In the genomic region with DNA sequence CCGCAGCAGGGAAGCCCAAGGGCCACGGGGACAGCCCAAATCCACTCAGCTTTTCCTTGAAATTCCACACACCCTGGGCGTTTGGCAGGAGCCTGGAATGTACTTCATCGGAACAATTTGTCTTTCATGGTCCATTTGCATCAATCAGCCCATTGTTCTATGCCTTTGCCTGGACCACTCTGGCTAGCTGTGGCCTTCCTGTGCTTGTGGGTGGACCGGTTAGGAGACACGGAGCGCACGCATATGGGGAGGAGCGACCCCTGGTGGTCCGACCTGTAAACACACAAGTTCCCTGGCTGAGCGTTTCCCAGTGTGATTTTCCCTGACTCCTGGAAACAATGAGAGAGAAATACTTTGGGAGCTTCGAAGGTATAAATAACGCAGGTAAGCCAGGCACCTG, we compare ENCODE assay signal across 8 mouse cellular contexts. TPM values are rescaled to one million over a fixed set of nuclear protein-coding genes. Genes with fewer than 3 reads are reported as not detected.
DNase-seq lines count a peak whose midpoint lies in the region; ATAC-seq and TF ChIP-seq lines count a peak whose summit lies in the region.

No protein-coding gene starts in this region.

- 0 out of 2 replicates have a peak, but pooled peaks cover 3% of the 10 kb centered on the region for H3K27me3 ChIP-seq in heart, embryonic 15.5 days
- H3K27me3 ChIP-seq in kidney, postnatal 0 days (ENCODE audit: insufficient read depth, low read length), result no peaks in the 10 kb centered on the region
- H3K27me3 ChIP-seq in liver, embryonic 12.5 days (replicated peaks), result peaks cover 23% of the 10 kb centered on the region
- H3K27me3 ChIP-seq in neural tube, embryonic 15.5 days (replicated peaks), result peaks cover 2% of the 10 kb centered on the region; the same call in 1 of the 2 replicates

- TF ChIP-seq POLR2A in bone marrow, adult 2 months (IDR thresholded peaks at IDR 0.05; ENCODE audit: borderline replicate concordance, control insufficient read depth, low read depth, low read length), result no peak
- no peak for TF ChIP-seq POLR2A in embryonic fibroblast, embryonic 13.5 days (IDR thresholded peaks at IDR 0.05; ENCODE audit: low read depth, low read length)

- WGBS in bone marrow, adult 2 months, result 18% methylated on average over 13 of the region's 13 CpGs
- WGBS in heart, embryonic 15.5 days, result 12% methylated on average over 13 of the region's 13 CpGs
- WGBS in kidney, postnatal 0 days, result 11% methylated on average over 13 of the region's 13 CpGs
- WGBS in liver, embryonic 12.5 days (ENCODE audit: insufficient replicate concordance), result 17% methylated on average over 13 of the region's 13 CpGs
- WGBS in neural tube, embryonic 15.5 days, result 8% methylated on average over 13 of the region's 13 CpGs

- no peaks in the 10 kb centered on the region for H3K9me3 ChIP-seq in heart, embryonic 15.5 days (replicated peaks)
- no peaks in the 10 kb centered on the region for H3K9me3 ChIP-seq in kidney, postnatal 0 days (replicated peaks; ENCODE audit: low read length)
- no peaks in the 10 kb centered on the region for H3K9me3 ChIP-seq in liver, embryonic 12.5 days (replicated peaks)
- no peaks in the 10 kb centered on the region for H3K9me3 ChIP-seq in neural tube, embryonic 15.5 days (replicated peaks)

- H3K27ac ChIP-seq in bone marrow, adult 2 months (ENCODE audit: control insufficient read depth, insufficient read depth, low read depth, low read length, poor library complexity), result no peak overlapping the region
- no peak overlapping the region for H3K27ac ChIP-seq in embryonic fibroblast, embryonic 13.5 days (ENCODE audit: insufficient read depth, low read length)
- no peak overlapping the region for H3K27ac ChIP-seq in heart, embryonic 15.5 days
- no peak overlapping the region for H3K27ac ChIP-seq in kidney, postnatal 0 days
- H3K27ac ChIP-seq in liver, embryonic 12.5 days, result no peak overlapping the region
- no peak overlapping the region for H3K27ac ChIP-seq in neural tube, embryonic 15.5 days (replicated peaks)

- H3K9ac ChIP-seq in heart, embryonic 15.5 days, result no peak overlapping the region
- peak overlapping the region; percentile 20; the same call in 1 of the 2 replicates for H3K9ac ChIP-seq in kidney, postnatal 0 days (ENCODE audit: low read depth, low read length)
- H3K9ac ChIP-seq in liver, embryonic 12.5 days, result no peak overlapping the region
- no peak overlapping the region for H3K9ac ChIP-seq in neural tube, embryonic 15.5 days (replicated peaks)

- H3K4me3 ChIP-seq in bone marrow, adult 2 months (replicated peaks; ENCODE audit: control insufficient read depth, low read depth, low read length), result no peak overlapping the region
- no peak overlapping the region for H3K4me3 ChIP-seq in embryonic fibroblast, embryonic 13.5 days (ENCODE audit: insufficient read depth, low read length)
- no peak overlapping the region for H3K4me3 ChIP-seq in heart, embryonic 15.5 days
- H3K4me3 ChIP-seq in kidney, postnatal 0 days (replicated peaks; ENCODE audit: low read depth, low read length), result no peak overlapping the region
- no peak overlapping the region for H3K4me3 ChIP-seq in liver, embryonic 12.5 days
- H3K4me3 ChIP-seq in neural tube, embryonic 15.5 days (replicated peaks), result no peak overlapping the region

- DNase-seq in CD4-positive, CD25-positive, alpha-beta regulatory T cell, adult 2 months (ENCODE audit: low read depth, low spot score), result peak; percentile 85
- DNase-seq in kidney, postnatal 0 days (ENCODE audit: low spot score), result peak; percentile 87
- peak; percentile 53 for DNase-seq in thymus, postnatal 0 days (ENCODE audit: low spot score)

- ATAC-seq in heart, embryonic 15.5 days (replicated peaks; ENCODE audit: insufficient number of reproducible peaks, insufficient read depth, low FRiP score, low read depth), result peak; percentile 47; the same call in 1 of the 2 replicates
- ATAC-seq in kidney, postnatal 0 days (replicated peaks; ENCODE audit: low FRiP score, low read depth), result no peak
- ATAC-seq in liver, embryonic 12.5 days, result peak; percentile 31; the same call in 1 of the 2 replicates
- peak; percentile 76; the same call in 1 of the 2 replicates for ATAC-seq in neural tube, embryonic 15.5 days (ENCODE audit: low FRiP score)

- no peak overlapping the region for H3K4me2 ChIP-seq in heart, embryonic 15.5 days
- no peak overlapping the region for H3K4me2 ChIP-seq in kidney, postnatal 0 days (ENCODE audit: low read length)
- H3K4me2 ChIP-seq in liver, embryonic 12.5 days, result no peak overlapping the region
- no peak overlapping the region for H3K4me2 ChIP-seq in neural tube, embryonic 15.5 days

- TF ChIP-seq CTCF in bone marrow, adult 2 months (IDR thresholded peaks at IDR 0.05; ENCODE audit: control insufficient read depth, insufficient read depth, low read length), result peak; percentile 92
- peak; percentile 99 for TF ChIP-seq CTCF in embryonic fibroblast, embryonic 13.5 days (IDR thresholded peaks at IDR 0.05; ENCODE audit: borderline replicate concordance, insufficient read depth, low read length)
- peak; percentile 99 for TF ChIP-seq CTCF in kidney, postnatal 0 days (IDR thresholded peaks at IDR 0.05; ENCODE audit: low read depth)

- no peaks in the 10 kb centered on the region for H3K4me1 ChIP-seq in bone marrow, adult 2 months (ENCODE audit: control insufficient read depth, insufficient read depth, low read length)
- no peaks in the 10 kb centered on the region for H3K4me1 ChIP-seq in embryonic fibroblast, embryonic 13.5 days (ENCODE audit: control insufficient read depth, insufficient read depth, low read length)
- H3K4me1 ChIP-seq in heart, embryonic 15.5 days (replicated peaks), result peaks cover 31% of the 10 kb centered on the region
- H3K4me1 ChIP-seq in kidney, postnatal 0 days (replicated peaks; ENCODE audit: insufficient read depth, low read length), result peaks cover 19% of the 10 kb centered on the region
- H3K4me1 ChIP-seq in liver, embryonic 12.5 days, result peaks cover 25% of the 10 kb centered on the region
- peaks cover 17% of the 10 kb centered on the region for H3K4me1 ChIP-seq in neural tube, embryonic 15.5 days

- H3K36me3 ChIP-seq in heart, embryonic 15.5 days, result no peaks in the 10 kb centered on the region
- H3K36me3 ChIP-seq in kidney, postnatal 0 days (ENCODE audit: insufficient read depth, low read length), result no peaks in the 10 kb centered on the region
- no peaks in the 10 kb centered on the region for H3K36me3 ChIP-seq in liver, embryonic 12.5 days
- no peaks in the 10 kb centered on the region for H3K36me3 ChIP-seq in neural tube, embryonic 15.5 days

RNA-seq across cellular contexts. Expression of a gene that starts 2.0 kb away (rescaled TPM):
- polyA plus RNA-seq in bone marrow, adult 2 months (2011; ENCODE audit: insufficient read depth, insufficient read length, low replicate concordance, missing spikeins), result not detected in 2 replicates
- 1.1 and 1.5 TPM in 2 replicates for polyA plus RNA-seq in embryonic fibroblast, embryonic 13.5 days (2011; ENCODE audit: insufficient read length, low read depth, missing spikeins)
- polyA plus RNA-seq in heart, embryonic 15.5 days (2015; fragmentation: Nextera tagmentation; extraction: Ambion mirVana), result 3,693 and 4,133 TPM in 2 replicates
- polyA plus RNA-seq in kidney, postnatal 0 days (2015; fragmentation: Nextera tagmentation; extraction: Ambion mirVana), result 7.9 and 8.9 TPM in 2 replicates
- 10.5 and 12.9 TPM in 2 replicates for polyA plus RNA-seq in liver, embryonic 12.5 days (2016; fragmentation: Nextera tagmentation; extraction: Ambion mirVana)
- 19.9 and 31.1 TPM in 2 replicates for polyA plus RNA-seq in neural tube, embryonic 15.5 days (2015; fragmentation: Nextera tagmentation; extraction: Ambion mirVana)
- 7.5 and 7.9 TPM in 2 replicates for polyA plus RNA-seq in thymus, postnatal 0 days (2015; fragmentation: Nextera tagmentation; extraction: Ambion mirVana)

RNA-seq across cellular contexts. Expression of a gene that starts 15.3 kb away (rescaled TPM):
- polyA plus RNA-seq in bone marrow, adult 2 months (2011; ENCODE audit: insufficient read depth, insufficient read length, low replicate concordance, missing spikeins), result 7.6 TPM in 1 of 2 replicates, not detected in the other
- polyA plus RNA-seq in embryonic fibroblast, embryonic 13.5 days (2011; ENCODE audit: insufficient read length, low read depth, missing spikeins), result 147 and 179 TPM in 2 replicates
- polyA plus RNA-seq in heart, embryonic 15.5 days (2015; fragmentation: Nextera tagmentation; extraction: Ambion mirVana), result 70.5 and 85.0 TPM in 2 replicates
- polyA plus RNA-seq in kidney, postnatal 0 days (2015; fragmentation: Nextera tagmentation; extraction: Ambion mirVana), result 76.4 and 78.4 TPM in 2 replicates
- 11.4 and 11.9 TPM in 2 replicates for polyA plus RNA-seq in liver, embryonic 12.5 days (2016; fragmentation: Nextera tagmentation; extraction: Ambion mirVana)
- polyA plus RNA-seq in neural tube, embryonic 15.5 days (2015; fragmentation: Nextera tagmentation; extraction: Ambion mirVana), result 54.1 and 62.9 TPM in 2 replicates
- polyA plus RNA-seq in thymus, postnatal 0 days (2015; fragmentation: Nextera tagmentation; extraction: Ambion mirVana), result 46.0 and 46.5 TPM in 2 replicates

RNA-seq across cellular contexts. Expression of a gene that starts 37.2 kb away (rescaled TPM):
- 0.77 TPM in 1 of 2 replicates, not detected in the other for polyA plus RNA-seq in bone marrow, adult 2 months (2011; ENCODE audit: insufficient read depth, insufficient read length, low replicate concordance, missing spikeins)
- polyA plus RNA-seq in embryonic fibroblast, embryonic 13.5 days (2011; ENCODE audit: insufficient read length, low read depth, missing spikeins), result not detected in 2 replicates
- 3.2 and 5.8 TPM in 2 replicates for polyA plus RNA-seq in heart, embryonic 15.5 days (2015; fragmentation: Nextera tagmentation; extraction: Ambion mirVana)
- polyA plus RNA-seq in kidney, postnatal 0 days (2015; fragmentation: Nextera tagmentation; extraction: Ambion mirVana), result 28.4 and 33.2 TPM in 2 replicates
- polyA plus RNA-seq in liver, embryonic 12.5 days (2016; fragmentation: Nextera tagmentation; extraction: Ambion mirVana), result 0.26 and 0.79 TPM in 2 replicates
- polyA plus RNA-seq in neural tube, embryonic 15.5 days (2015; fragmentation: Nextera tagmentation; extraction: Ambion mirVana), result 0.65 and 15.3 TPM in 2 replicates
- 12.1 and 12.5 TPM in 2 replicates for polyA plus RNA-seq in thymus, postnatal 0 days (2015; fragmentation: Nextera tagmentation; extraction: Ambion mirVana)

RNA-seq across cellular contexts. Expression of a gene that starts 54.9 kb away (rescaled TPM):
- polyA plus RNA-seq in bone marrow, adult 2 months (2011; ENCODE audit: insufficient read depth, insufficient read length, low replicate concordance, missing spikeins), result 0.99 and 2.6 TPM in 2 replicates
- polyA plus RNA-seq in embryonic fibroblast, embryonic 13.5 days (2011; ENCODE audit: insufficient read length, low read depth, missing spikeins), result 3.7 and 5.4 TPM in 2 replicates
- polyA plus RNA-seq in heart, embryonic 15.5 days (2015; fragmentation: Nextera tagmentation; extraction: Ambion mirVana), result 7,410 and 9,283 TPM in 2 replicates
- polyA plus RNA-seq in kidney, postnatal 0 days (2015; fragmentation: Nextera tagmentation; extraction: Ambion mirVana), result 2.0 and 5.7 TPM in 2 replicates
- 1.5 and 3.3 TPM in 2 replicates for polyA plus RNA-seq in liver, embryonic 12.5 days (2016; fragmentation: Nextera tagmentation; extraction: Ambion mirVana)
- polyA plus RNA-seq in neural tube, embryonic 15.5 days (2015; fragmentation: Nextera tagmentation; extraction: Ambion mirVana), result 9.7 and 12.3 TPM in 2 replicates
- polyA plus RNA-seq in thymus, postnatal 0 days (2015; fragmentation: Nextera tagmentation; extraction: Ambion mirVana), result 3.2 and 3.6 TPM in 2 replicates

Comparison
In these comparisons a context has a peak if more than half of its experiments do, and no peak if none do; other contexts are left out.
1. RNA of a gene that starts 2.0 kb away (polyA plus RNA-seq): 3,693 to 4,133 TPM in heart, embryonic 15.5 days; 19.9 to 31.1 TPM in neural tube, embryonic 15.5 days, 10.5 to 12.9 TPM in liver, embryonic 12.5 days, 7.9 to 8.9 TPM in kidney, postnatal 0 days, 7.5 to 7.9 TPM in thymus, postnatal 0 days, 1.1 to 1.5 TPM in embryonic fibroblast, embryonic 13.5 days and not detected in bone marrow, adult 2 months; every median in the first group is over 100 times any median in the second.
2. Peak in every context shown above with its lines, with median percentiles within 50 percentile points of each other: DNase-seq and CTCF ChIP-seq.